Mouse (Mus musculus) right cerebral cortex, postnatal 14 days (tissue): ENCODE results near the gene Rilp.
"Not testable (repeated sequence)": the region's sequence is repeated elsewhere in the genome, so short reads cannot be mapped to it uniquely, and the experiment has no call there.

Experiments used
- DNase-seq: peaks from one replicate; pipeline ENCODE4 v3.0.0; 2022

The Rilp gene

GRCm38 (mm10) chr11:75534286-75535033 is 24.6 kb downstream of the Rilp start:
- no peak for DNase-seq

- no peak for DNase-seq
Measured at GRCm38 (mm10) chr11:75535106-75535795, 25.4 kb downstream of the Rilp start.

- no peak for DNase-seq
Measured at GRCm38 (mm10) chr11:75536255-75537024, 26.5 kb downstream of the Rilp start.

GRCm38 (mm10) chr11:75537025-75537414 is 27.1 kb downstream of the Rilp start:
- DNase-seq: no peak

GRCm38 (mm10) chr11:75537491-75538183 is 27.7 kb downstream of the Rilp start:
- DNase-seq: no peak

DNA sequence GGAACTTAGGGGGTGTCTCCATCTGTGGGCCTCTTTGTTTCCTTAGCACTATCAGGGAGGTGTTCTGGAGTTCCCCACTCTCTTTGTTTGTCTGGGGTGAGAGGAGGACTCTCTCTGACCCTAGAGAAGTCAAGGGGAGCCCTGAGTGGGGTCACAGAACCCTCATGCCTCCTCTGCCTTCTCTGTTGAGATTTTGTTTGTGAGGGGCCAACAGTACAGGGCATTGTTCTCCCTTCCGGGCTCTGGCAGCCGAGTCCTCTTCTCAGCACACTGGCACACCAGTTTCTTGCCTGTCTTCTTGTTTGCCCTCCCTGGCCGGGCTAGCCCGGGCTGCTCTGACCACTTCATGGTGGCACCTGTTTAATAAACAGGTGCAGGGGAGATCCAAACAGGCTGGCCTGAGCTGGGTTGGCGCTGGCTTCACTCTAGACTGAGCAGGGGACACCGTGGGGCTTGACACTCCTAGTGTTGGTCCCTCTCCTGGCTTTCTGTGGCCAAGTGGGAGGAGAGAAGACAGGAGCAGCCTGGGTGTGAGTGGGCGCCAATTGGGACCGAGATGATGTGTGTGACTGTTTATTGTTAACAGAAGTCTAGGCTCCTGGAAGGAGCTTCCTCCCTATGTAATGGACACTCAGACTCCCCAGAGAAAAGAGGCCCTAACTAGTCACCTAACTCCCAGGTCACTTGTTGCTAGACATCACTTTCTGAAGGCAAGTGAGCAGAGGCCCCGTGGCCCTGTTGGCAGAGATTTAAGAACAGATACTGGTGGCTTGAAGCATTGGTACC is 28.5 kb downstream of the Rilp start:
- DNase-seq: no peak

DNA sequence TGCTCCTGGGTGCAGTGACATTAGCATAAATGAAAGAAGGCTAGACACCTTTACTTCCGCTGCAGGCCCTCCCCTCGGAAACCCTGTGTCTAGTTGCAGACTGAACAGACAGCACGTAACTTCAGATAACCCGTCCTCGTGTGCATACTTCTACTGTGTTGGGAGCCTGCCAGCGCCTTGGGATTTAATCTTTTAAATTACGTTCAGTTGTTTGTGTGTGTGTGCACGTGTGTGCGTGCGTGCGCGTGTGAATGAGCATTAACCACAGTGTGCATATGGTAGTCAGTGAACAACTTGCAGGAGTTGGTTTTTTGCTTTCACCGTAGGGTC is 29.0 kb downstream of the Rilp start:
- peak; percentile 38 for DNase-seq

DNA sequence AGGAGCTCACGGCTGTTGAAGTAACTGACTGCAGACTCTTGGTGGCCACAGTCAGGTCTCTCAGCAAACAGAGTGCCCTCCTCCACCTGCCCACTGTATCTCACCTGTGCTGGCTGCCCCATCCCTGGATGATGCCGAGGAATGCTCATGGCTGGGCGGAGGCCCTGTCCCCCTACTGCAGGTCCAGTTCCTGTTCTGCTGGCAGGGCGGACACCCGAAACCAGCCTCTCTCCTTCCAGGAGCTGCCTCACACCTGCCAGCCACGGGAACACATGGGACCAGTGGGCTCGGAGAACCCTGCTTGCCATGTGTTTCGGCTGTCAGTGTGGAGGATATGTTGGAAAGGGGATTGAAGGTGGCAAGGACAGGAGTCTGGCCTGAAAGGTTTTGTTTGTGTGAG is 30.3 kb downstream of the Rilp start:
- no peak for DNase-seq

GRCm38 (mm10) chr11:75540710-75541581 is 31.1 kb downstream of the Rilp start:
- DNase-seq: no peak

DNA sequence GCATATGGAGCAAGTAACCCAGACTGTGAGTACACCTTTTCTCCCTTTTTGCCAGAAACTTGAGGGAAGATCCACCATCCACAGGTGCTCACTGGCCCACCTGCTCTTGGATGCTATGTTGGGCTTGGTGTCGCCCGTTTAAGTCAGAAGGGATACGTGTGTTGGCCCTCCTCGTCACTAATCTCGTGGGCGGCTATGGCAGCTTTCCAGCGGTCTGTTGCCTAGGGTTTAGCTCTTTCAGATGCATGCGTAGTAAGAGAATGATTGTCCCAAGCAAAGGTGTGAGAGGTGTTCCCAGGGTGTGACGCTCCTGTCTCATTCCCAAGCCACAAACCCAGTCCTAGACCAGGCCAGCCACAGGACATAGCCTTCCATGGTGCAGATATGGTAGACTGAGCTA is 34.8 kb downstream of the Rilp start:
- DNase-seq: no peak

DNA sequence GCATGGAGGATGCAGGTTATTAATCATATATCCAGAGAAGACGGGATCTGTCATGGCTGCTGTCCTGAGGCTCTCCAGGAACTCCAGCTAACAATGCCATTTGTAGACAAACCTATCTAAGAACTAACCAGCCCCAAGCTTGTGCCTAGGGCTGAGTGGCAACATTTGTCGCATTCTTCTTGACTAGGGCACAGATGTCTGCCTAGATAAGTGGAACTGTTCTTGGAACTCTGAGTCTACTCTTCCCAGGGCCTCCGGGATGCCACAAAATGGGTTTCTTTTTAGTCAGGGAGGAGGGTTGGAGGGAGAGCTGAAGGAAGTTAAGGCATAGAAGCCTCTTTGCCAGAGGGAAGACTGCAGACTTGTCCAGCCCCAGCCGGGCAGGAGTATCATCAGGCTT is 36.2 kb downstream of the Rilp start:
- no peak for DNase-seq

- no peak for DNase-seq
Measured at GRCm38 (mm10) chr11:75549658-75550111, 39.8 kb downstream of the Rilp start.

GRCm38 (mm10) chr11:75550200-75550946 is 40.5 kb downstream of the Rilp start:
- no peak for DNase-seq

DNA sequence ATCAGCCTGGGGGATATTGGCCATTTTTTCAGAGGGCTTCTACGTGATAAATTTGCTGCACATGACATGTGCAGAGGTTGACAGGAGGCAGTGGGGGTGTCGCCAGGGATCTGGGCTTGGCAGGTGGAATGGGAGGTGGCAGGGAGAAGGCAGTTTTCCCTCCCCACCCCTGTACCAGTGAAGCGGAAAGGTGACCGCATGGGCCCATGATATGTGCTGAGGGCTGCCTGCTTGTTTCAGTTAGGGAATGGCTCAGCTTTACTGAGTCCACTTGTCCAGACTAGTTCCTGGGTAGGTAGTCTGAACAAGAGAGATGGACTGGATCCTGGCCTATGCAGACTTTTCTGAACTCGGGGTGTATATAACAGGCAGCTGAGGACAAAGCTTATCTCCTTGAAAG is 41.4 kb downstream of the Rilp start:
- no peak for DNase-seq

DNA sequence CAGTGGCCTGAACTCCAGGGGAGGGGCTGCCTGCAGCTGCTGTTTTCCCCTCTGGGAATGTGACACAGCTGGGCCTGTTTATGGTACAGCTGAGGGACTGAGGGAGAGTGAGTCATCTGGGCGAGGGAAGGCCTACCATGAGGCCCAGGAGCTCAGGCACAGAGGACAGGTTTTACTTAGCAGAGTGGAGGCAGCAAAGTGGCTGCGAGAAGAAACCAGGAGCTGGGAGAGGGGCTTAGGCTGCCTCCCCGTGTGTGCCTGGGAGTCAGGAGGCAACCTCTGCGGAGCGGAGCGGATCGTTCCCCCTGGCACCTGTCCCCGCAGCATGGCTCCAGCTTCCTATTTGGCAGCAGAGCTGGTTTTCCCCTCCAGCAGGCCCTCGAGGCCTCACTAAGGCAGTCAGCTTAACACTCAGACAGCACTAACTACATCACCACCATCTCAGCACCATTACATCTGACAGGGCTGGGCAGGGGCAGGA is 42.1 kb downstream of the Rilp start:
- peak; percentile 35 for DNase-seq

DNA sequence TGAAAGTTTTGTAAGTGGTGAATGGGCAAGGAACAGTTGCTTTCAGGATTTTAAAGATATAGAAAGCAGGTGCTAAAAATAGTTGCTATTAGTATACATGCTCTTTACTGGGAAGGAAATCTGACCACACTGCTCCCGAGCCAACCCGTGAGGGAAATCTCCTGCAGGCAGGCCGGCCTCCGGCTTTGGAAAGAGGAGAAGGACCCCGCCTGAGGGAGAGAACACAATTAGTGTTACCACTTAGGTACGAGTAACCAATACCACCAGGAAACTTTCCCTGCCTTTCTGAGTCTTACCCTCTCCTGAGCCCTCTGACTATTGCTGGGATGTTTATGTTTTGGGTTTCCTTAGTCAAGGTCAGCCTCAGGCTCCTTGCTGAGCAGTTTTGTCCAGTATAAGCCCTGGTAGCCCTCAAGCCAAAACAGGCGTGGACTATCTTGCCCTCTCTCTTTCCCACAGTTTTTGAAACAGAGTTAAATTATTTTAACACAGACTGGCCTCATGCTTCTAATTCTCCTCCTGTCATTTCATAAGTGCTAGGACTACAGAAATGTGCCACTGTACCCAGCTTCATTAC is 43.1 kb downstream of the Rilp start:
- no peak for DNase-seq

DNA sequence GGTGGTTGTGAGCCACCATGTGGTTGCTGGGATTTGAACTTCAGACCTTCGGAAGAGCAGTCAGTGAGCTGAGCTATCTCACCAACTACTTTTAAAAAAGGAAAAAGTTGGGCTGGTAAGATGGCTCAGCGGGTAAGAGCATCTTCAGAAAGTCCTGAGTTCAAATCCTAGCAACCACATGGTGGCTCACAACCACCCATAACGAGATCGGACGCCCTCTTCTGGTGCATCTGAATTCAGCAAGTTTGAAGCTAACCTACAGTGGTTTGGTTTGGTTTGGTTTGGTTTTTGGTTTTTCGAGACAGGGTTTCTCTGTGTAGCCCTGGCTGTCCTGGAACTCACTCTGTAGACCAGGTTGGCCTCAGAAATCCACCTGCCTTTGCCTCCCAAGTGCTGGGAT is 46.1 kb downstream of the Rilp start:
- DNase-seq: not testable (repeated sequence)

DNA sequence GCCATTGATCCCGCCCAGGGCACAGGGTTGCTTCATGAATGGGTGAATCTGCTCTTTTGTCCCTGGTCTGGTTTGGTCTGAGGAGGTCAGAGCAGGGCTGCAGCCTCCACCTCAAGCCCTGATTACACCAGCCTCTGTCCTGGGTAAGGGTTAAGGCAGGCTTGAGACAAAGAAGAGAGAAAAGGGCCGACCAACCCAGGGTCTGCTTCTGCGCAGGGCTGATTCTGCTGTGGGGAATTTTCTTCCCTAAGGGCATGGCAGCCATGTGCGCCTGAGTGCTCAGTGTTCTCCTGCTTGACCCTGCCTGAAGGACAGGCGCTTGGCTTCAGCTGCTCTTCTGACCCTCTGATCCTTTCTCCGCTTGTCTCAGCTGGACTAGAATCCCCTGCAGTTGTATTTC is 47.2 kb downstream of the Rilp start:
- DNase-seq: no peak

GRCm38 (mm10) chr11:75558101-75558500 is 48.2 kb downstream of the Rilp start:
- DNase-seq: no peak

GRCm38 (mm10) chr11:75559870-75560504 is 50.1 kb downstream of the Rilp start:
- no peak for DNase-seq
